In genomic region chr10:78255646-78256059, GRCm38 (mm10) we compare ENCODE assay signal across 9 mouse cellular contexts. TPM values are rescaled to one million over a fixed set of nuclear protein-coding genes. Genes with fewer than 3 reads are reported as not detected.
DNase-seq lines count a peak whose midpoint lies in the region.
"Had no signal": no experiment of that assay in that cellular context is flagged by ENCODE, and none has a peak within 500 bp of the region (broad histone marks: within the 10 kb centered on the region; RNA-seq: fewer than 3 reads in every experiment).

No protein-coding gene starts in this region.

- peak; percentile 43 to 44 for DNase-seq in cerebellum, postnatal 10 days
- DNase-seq in cerebellum, adult 11-12 months: no peak
- peak; percentile 23 for DNase-seq in ovary, adult 18-20 months (ENCODE audit: low spot score)
- no peak for DNase-seq in ovary, postnatal 10 days (ENCODE audit: low spot score)
- peak; percentile 60 to 66 for DNase-seq in heart, postnatal 36 days
- peak; percentile 87 to 90 for DNase-seq in spleen, postnatal 4 days (ENCODE audit: low spot score in 2 of 2)
- DNase-seq in urinary bladder, postnatal 25 days (ENCODE audit: low spot score): no peak
- no peak for DNase-seq in cerebellum, adult 11 months
- DNase-seq: lung, embryonic 14.5 days had no signal

- intact Hi-C loops in heart, postnatal 36 days (cut with DNase I): no loop called here

RNA-seq across cellular contexts. Expression of gene Trappc10, which starts 11.2 kb away (rescaled TPM):
- 10 to 100 TPM; 46.6 to 48.2 TPM for total RNA-seq in heart, postnatal 36 days (2021)

Comparison
In these comparisons a context has a peak if more than half of its experiments do, and no peak if none do; other contexts are left out.
1. DNase-seq: peak in cerebellum, postnatal 10 days (2 of 2), ovary, adult 18-20 months (single experiment), heart, postnatal 36 days (2 of 2) and spleen, postnatal 4 days (2 of 2); none in cerebellum, adult 11-12 months (single experiment), ovary, postnatal 10 days (single experiment), urinary bladder, postnatal 25 days (single experiment) and cerebellum, adult 11 months (single experiment).